Mouse (Mus musculus) gastrocnemius, postnatal 25 days (tissue): ENCODE measurements around the gene Sost. TPM values are rescaled to one million over a fixed set of nuclear protein-coding genes. Genes with fewer than 3 reads are reported as not detected.

Experiments used
- DNase-seq: peaks from one replicate; pipeline ENCODE4 v3.0.0; 2022
- total RNA-seq, 2 experiments: library from RNA; stranded (reverse); gene quantifications; 1 replicate in 1 of 2; 2 replicates in 1 of 2; pipeline ENCODE4 v1.2.3; 2021

The Sost gene
- total RNA-seq, 2 experiments from 2014 or later, result not detected

- no peak for DNase-seq
These were observed 20.3 kb downstream of the Sost start for GRCm38 (mm10) chr11:101946525-101946924.

GRCm38 (mm10) chr11:101943055-101943454 is 23.8 kb downstream of the Sost start:
- no peak for DNase-seq

- DNase-seq, result no peak
These were observed 29.7 kb downstream of the Sost start for GRCm38 (mm10) chr11:101937108-101937507.

- DNase-seq, result no peak
These were observed 30.4 kb downstream of the Sost start for GRCm38 (mm10) chr11:101936421-101936820.

- DNase-seq, result no peak
These were observed 31.1 kb downstream of the Sost start for GRCm38 (mm10) chr11:101935743-101936142.

- DNase-seq, result no peak
These were observed 34.8 kb downstream of the Sost start for GRCm38 (mm10) chr11:101931978-101932377.

- DNase-seq, result no peak
These were observed 38.6 kb downstream of the Sost start for GRCm38 (mm10) chr11:101928030-101928762.

GRCm38 (mm10) chr11:101926951-101927589 is 39.7 kb downstream of the Sost start:
- no peak for DNase-seq

GRCm38 (mm10) chr11:101925636-101926035 is 41.2 kb downstream of the Sost start:
- DNase-seq, result no peak

- no peak for DNase-seq
These were observed 42.3 kb downstream of the Sost start for GRCm38 (mm10) chr11:101924441-101924976.

GRCm38 (mm10) chr11:101923988-101924387 is 42.8 kb downstream of the Sost start:
- DNase-seq, result no peak

- DNase-seq, result peak; percentile 32
These were observed 45.4 kb downstream of the Sost start for GRCm38 (mm10) chr11:101921361-101921952.

GRCm38 (mm10) chr11:101919660-101920059 is 47.2 kb downstream of the Sost start:
- DNase-seq, result peak; percentile 30

- no peak for DNase-seq
These were observed 48.2 kb downstream of the Sost start for GRCm38 (mm10) chr11:101918609-101919008.

GRCm38 (mm10) chr11:101916772-101917171 is 50.0 kb downstream of the Sost start:
- DNase-seq, result no peak

GRCm38 (mm10) chr11:101913591-101913990 is 53.2 kb downstream of the Sost start:
- DNase-seq, result no peak

Other genes with a start within 250 kb of the Sost start
- 10 to 100 TPM; 12.4 TPM for gene Dhx8, start 234.1 kb downstream of the Sost start, total RNA-seq
- 1 to 10 TPM; 5.7 to 6.1 TPM for gene Etv4, start 181.6 kb downstream of the Sost start, total RNA-seq
- 1 to 10 TPM; 3.5 to 6.1 TPM for gene Meox1, start 72.6 kb downstream of the Sost start, total RNA-seq
- gene Cfap97d1, start 17.3 kb upstream of the Sost start, total RNA-seq, result not detected
- gene Dusp3, start 20.0 kb upstream of the Sost start, total RNA-seq, result 100 to 1,000 TPM; 134 to 137 TPM
- 10 to 100 TPM; 17.6 to 29.5 TPM for gene Mpp3, start 61.4 kb upstream of the Sost start, total RNA-seq
- 10 to 100 TPM; 13.1 to 16.5 TPM for gene Cd300lg, start 74.5 kb upstream of the Sost start, total RNA-seq
- gene Mpp2, start 121.5 kb upstream of the Sost start, total RNA-seq, result 1 to 10 TPM; 1.2 to 2.1 TPM
- not detected for gene Ppy, start 134.3 kb upstream of the Sost start, total RNA-seq
- gene Pyy, start 140.8 kb upstream of the Sost start, total RNA-seq, result not detected
- gene Nags, start 178.5 kb upstream of the Sost start, total RNA-seq, result not detected
- gene Tmem101, start 189.4 kb upstream of the Sost start, total RNA-seq, result 10 to 100 TPM in 1 of 2 experiments, 1 to 10 TPM in 1; 9.8 to 12.6 TPM
- 10 to 100 TPM; 79.7 to 84.2 TPM for gene Lsm12, start 218.3 kb upstream of the Sost start, total RNA-seq
- gene G6pc3, start 222.6 kb upstream of the Sost start, total RNA-seq, result 10 to 100 TPM; 37.8 to 44.5 TPM